Mouse (Mus musculus) spleen, postnatal 10 days (tissue): ENCODE measurements around the gene Igsf21.

Experiments
- DNase-seq, 2 experiments: peaks; one replicate each; pipeline ENCODE4 v3.0.0; 2021 to 2022; ENCODE audit warnings: low spot score in 2 of 2

The Igsf21 gene

DNA sequence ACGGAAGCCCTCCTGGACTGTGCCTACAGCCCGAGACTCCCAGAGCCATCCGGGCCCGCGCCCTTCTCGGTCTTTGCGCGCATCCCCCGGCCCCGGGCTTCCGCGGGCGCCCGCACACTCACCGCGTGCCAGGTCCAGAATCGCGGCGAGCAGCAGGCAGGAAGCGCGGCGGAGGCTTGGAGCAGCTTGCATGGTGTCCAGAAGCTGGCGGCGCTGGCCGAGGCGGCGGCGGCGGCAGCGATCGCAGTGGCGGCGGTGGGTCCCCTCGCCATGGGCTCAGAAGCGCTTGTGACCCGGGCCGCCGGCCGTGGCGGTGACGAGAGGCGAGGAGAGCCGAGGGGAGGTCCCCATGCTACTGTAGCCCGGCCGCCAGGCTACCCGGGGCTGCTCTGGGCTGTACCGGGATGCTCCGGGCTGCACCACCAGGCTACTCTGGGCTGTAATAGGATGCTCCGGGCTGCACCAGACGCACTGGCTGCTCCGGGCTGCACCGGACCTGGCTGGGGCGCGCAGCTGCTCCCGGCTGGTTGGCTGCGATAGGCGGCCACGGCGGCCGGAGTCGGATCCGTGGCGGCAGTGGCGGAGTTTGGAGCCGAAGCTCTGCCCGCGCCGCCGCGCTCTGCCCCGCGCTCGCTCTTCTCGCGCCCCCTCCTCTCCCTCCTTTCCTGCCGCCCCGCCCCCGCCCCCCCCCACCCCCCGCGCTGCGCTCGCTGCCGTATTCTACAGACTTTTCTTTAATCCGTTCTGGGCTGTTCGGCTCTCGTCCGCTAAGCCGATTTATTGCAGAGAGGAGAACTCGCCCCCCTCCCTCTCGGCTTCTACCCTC lies at the start of gene Igsf21:
Gene Igsf21 (minus strand): TSS at position 605 of the 826 bp plus-strand sequence.
- DNase-seq: no peak

DNA sequence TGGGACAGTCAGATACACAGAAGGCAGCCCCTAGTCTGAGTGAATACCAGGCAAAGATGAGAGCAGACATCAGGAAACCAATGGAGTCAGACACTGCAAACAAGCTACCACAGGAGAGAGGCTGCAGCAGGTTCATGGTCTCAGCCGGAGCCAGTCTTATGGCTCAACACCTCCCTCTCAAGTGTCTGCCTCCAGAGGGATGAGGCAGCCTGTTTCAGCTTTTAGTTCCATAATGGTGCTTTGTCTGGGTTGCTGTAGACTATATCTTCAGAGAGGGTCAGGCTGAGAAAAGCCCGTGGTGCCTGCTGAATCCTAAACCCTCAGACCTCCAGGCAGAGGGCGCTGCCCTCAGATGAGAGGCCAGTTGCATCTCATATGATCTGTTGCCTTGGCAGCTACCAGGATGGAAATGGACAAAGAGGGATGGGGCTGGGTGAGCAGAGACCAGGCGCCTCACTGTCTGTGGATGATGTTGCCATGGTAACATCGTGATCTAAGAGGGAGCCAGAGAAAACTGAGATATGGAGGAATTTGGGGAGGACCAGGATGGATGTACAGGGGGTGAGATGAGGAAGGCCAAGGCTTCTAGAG lies 39.2 kb upstream of the Igsf21 start:
- DNase-seq: no peak

DNA sequence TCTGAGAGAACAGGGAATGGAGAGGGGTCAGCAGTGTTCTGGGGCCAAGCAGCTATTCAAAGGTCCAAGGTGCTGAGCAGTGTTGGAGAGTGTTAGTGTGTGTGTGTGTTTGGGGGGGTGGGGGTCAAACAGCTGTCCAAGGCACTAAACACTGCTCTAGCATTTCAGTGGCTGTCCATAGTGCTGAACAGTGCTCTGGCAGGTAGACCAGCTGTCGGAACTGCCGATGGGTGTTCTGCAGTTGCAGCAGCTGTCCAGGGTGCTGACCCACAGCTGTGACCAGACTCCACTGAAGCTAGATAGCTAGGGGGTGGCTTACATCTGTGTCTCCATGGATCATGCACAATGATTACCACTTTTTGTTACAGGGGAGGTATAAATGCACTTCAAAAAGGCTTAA lies 36.8 kb upstream of the Igsf21 start:
- DNase-seq: peak in 1 of 2 experiments; percentile 29

DNA sequence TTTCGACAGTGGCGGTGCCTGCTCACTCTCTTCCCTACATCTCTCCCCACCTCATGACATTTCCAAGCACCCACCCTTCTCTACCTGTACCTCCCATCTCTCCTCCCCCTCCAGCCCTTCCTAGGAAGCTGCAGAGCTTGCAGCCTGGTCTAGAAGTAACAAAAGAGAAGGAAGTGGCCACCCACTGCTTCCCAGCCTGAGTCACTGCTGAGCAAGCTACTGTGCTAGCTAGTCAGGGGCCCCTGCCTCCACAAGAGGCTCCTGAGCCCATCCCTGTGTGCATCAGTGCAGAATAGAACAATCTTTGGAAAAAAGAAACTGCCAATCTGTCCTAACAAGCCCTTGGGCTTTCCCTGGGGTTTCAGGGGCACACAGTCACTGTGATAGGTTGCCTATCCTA lies 31.7 kb upstream of the Igsf21 start:
- DNase-seq: no peak

DNA sequence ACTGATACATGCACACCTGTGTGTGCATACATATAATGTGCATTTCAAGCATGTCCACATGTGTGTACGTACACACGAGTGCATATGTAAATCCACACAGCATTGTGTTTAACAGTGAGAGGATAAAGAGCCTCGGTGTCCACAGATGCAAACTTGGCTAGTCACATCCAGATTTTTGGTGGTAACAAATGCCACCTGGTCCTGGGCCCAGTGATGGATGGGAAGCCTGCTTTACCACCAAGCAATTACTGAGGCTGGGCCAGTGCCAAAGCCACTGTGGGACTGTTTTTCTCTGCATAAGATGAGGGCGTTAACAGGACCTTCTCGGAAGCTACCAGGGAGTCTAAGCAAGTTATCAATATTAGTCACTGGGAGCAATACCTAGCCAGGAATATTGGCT lies 25.3 kb upstream of the Igsf21 start:
- DNase-seq: no peak

DNA sequence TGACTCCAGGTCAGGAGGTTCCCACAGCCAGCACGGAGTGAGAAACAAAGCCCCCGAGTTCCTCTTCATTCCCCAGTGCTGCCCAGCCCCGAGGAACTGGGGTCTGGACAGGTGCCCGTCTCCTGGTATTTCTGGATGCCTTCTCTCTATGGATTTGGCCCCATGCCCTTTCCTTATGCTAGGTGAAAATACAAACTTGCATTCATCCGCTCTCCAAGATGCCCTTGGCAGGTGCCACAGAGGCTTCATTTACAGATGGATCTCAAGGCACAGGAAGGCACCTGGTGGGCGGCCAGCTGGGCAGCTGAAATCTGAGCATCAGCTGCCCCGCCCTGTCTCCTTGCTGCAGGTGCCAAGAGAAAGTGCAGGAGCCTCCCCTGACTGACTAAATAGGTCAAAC lies 23.9 kb upstream of the Igsf21 start:
- DNase-seq: no peak

DNA sequence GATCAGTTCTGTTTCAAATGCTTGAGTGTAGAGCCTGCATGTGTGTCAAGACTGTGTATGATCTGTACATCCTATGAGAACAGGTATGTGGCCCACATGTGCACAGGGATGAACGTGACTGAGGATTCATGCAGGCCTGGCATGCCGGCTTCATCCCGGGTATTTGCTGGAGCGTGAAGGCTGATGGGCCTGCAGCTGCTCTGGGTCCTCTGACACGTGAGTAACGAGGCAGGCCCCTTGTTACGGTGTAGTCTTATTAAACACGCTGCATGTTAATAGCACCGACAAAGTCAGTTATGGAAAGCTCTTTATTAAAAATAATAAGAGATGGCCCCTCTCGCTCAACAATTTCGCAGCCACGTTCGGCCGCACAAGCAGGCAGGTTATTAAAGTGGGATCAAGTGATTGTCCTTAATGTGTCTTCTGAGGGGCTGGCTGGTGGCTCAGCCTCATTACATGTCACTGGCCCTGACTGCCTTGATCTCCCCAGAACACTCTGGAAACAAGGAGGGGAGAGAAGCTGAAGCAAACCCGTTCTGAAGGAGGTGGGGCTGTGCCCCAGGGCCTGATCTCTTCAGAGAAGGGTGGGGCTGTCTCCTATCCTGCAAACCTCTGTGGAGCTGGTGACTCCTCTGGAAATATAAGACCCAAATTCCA lies 22.7 kb upstream of the Igsf21 start:
- no peak for DNase-seq

DNA sequence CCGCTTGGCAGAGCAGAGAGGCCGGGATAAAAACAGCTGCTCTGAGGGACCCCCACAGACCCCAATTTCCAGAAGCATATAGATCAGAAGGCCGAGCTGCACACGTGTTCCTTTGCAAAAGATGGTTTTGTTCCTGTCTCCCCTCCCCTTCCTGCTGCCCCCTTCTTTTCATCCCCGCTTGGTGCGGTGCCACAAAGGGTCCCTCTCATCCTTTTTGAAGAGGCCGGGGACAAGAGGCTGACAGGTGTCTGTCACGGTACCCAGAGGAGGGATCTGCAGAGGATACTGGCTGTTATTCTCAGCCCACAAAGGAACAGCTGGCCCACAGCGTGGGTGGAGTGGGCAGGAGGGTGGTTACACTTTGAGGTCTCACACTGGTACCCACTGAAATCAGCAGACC lies 21.3 kb upstream of the Igsf21 start:
- no peak for DNase-seq

DNA sequence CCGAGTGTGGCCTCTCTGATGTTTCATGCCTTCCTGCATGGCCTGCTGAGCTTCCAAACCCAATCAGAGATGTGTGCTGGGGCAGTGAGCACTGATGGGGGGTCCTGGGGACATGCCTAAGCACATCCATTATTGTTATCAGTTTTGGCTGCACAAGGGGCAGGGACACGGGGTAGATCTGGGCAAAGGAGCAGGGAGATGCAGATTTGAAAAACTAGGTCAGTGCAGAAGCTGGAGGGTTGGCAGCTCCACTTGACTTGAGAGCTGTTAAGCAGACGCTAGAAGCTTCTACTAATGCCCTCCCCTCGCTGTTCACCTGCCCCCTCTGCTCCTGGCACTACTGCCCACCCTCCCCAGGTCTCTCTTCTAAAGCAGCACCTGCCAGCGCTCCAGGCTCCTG lies 20.5 kb upstream of the Igsf21 start:
- DNase-seq: no peak

DNA sequence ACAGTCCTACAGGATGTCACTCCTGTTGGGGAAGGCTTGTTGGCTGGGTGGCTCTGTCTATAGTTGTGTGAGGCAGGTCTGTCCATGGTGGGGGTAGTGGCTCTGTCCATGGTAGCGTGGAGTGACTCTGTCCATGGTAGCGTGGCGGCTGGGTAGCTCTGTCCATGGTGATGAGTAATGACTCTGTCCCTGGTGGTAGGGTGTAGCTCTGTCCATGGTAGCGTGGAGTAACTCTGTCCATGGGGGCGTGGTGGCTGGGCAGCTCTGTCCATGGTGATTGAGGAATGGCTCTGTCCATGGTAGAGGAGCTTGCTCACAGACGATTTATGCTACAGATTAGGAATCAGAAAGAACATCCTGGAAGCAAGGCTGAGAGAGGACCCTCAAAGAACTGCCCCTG lies 12.4 kb upstream of the Igsf21 start:
- no peak for DNase-seq

DNA sequence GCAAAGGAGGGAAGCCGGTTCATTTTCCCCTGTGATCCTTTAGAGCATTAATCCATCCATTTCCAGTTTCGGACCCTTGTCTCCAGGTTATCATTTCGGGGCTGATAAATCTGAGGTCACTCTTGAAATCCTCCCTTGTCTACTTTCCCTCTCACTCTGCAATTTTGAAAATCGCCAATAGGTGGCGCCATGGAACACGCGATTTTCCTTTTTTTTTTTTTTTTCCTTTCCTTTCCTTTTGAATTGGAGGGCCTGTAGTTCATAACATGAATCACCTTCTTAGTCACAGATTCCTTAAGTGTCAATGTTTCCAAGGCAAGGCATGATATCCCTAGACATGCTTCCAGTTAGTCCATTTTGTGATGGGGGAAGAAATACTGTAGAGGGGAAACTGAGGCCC lies 5.8 kb upstream of the Igsf21 start:
- DNase-seq: no peak

DNA sequence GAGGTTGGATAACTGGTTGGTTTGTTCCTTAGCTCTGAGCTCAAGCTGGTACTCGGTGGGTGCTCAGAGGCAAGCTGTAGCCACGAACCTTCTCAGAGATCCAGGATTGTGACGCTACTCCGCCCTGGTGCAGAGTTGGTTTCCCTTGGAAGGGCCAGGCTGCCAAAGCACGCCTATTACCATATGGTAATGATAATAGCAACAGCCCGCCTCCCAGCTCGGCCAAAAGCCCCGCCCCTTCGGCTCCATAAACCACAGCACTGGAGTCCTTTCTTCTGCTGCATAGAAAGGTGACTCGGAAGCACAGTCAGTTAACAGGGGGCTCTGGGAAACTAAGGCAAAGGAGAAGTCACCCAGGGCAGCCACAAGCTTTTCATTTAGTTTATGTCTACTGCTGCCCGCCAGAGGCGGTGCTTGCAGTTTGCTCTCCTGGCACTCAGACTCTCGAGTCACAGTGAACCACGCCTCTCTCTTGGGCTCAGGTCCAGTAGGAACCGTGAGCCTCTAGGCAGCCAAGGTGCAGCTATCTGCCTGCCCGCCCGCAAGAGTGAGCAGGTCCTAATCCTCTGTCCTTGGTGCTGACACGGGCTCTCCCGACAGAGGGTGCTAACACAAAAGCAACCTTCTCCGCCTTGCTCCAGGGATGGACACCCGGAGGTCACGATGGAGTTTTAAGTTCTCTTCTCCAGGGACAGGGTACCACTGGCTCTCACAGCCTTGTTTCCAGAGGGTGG lies 2.6 kb upstream of the Igsf21 start:
- no peak for DNase-seq

DNA sequence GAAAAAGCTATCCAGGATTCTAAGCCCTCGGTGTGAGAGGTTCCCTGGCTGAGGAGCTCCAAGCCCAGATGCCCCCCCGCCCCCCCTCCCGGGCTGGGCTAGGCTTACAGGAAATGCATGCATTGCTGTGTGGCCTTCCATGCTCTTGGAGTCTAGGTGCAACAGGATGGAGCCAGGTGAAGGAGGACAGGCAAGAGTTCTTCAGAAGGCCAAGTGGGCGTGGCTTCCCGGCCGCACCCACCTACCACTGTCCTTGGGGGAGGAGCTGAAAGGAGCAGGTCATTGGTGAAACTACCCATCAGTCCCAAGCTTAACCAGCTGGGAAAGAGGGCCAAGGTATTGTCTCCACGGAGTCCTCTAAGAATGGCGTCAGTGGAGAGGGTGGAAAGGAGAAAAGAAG lies 1.8 kb upstream of the Igsf21 start:
- DNase-seq: no peak

DNA sequence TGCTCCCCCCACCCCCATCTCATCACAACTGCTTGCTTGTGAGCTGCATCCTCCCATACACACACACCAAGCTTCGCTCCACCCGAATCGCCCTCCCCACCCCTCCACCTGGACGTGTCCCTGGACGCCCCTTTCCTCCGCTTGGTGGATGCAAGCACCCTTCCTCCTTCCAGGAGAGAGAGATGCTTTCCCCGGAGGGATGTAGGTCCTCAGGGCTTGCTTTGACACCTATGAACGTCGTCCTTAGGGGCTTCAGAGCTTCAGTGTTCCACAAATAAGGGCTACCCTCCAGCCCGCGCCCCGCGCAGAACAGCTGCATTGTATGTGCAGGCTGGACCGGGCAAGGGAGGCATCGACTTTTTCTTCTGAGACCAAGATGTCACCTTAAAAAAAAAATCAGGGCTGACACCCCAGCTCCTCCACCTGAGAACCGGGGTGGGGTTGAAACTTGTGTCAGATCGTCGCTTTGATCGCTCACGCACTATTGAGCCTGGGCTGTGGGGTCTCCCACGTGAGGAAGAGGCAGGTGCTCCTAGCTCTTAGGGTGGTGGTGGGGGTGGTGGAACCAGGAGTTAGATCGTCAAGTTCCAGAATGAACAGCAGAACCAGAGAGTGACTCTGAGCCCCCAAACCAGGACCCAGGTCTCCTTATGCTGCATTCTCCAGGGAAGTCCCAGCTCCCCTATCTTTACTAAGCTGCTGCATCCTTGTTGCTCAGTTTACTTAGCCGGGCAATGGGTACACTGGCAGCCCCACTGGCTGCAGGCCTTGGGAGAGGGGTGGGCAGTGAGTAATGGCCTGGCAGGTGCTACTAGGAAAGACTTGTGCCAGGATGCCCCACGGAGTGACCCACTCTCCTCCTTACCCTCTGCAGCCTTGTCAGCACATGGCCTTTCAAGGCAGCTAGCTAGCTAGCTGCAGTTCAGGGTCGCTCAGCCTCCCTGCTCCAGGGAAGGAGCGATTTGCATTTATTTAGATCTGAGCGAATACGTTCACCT lies 721 bp upstream of the Igsf21 start:
- DNase-seq: no peak

DNA sequence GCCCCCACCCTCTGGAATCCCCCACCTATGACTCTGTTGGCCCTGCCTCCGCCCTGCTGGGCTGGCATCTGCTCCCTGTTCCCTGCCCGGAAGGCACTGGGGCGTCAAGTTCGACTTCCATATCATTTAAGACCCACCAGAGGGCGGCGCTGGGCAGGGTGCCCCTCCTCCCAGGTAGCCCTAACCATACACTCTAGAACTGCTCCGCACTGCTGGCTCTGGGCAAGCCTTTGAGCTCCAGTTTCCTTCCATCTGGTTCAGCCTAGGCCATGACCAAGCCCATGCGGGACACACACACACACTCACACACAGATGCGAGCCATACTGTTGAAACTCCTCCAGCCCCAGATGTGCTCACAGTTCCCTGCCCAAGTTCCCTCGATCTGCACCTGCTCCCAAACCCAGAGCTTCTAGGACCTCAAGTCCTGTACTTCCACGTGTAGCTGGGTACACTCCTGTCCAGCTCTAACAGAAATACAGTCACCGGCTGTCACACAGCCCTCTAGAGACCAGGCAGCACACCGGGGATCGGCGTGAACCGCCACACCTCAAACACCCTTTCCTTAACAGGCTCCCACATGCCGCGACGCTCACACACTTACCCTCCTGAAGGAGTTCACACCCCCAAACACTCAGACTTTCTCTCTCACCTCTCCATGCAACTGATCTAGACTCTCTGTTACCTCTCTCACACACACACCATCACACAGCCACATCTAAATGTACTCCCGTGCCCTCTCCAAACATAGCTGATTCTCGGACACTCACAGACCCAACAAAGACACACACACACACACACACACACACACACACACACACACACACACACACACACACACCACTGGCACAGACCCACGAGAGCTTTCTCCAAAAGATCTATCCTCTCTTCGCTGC lies 1.1 kb downstream of the Igsf21 start:
- no peak for DNase-seq

DNA sequence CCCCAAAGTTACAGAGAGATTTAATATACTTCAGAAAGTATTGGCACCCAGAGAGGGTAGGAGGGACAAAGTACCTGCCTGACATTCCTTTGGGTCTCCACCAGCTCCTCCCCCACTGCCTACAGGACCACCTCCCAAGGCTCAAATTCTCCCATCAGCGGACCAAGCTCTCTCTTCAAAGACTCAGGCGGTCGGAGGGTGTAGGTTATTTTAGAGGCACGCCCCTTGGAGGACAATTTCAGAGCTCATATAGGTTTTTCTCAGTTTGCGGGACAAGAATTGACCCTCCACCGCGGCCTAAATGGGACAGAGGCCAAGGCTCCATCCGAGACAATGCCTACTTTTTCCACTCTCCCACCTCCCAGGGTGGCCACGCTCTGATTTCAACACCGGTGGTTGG lies 1.7 kb downstream of the Igsf21 start:
- no peak for DNase-seq

DNA sequence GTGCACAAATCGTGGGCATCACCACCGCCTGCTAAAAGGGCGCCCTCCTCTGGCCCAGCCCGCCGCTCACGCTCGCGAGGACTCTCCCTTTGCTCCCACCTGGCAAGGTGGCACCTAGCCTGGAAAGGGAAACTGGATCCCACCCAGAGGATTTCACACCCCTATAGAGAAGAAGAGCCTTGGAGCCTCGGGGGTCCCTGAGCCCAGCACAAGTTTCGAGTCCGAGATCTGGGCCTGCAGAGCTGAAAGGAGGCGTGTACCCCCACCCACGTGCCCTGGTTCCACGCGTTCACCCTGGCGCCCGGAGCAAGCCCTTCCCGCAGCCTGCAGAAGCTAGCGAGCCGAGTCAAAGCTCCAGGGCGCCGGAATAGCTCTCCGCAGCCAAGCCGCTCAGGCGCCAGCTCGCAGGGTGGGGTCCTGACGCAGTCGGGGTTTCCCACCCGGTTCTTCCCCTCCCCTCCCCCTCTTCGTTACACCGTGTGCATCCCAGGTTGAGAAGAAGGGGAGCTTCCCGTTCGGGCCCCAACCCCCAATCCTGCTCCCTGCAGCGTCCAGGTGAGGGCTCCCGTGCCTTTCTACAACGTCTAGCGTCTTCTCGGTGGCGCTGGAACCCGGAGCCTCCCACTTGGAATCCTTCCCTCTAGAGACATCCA lies 2.3 kb downstream of the Igsf21 start:
- DNase-seq: no peak

DNA sequence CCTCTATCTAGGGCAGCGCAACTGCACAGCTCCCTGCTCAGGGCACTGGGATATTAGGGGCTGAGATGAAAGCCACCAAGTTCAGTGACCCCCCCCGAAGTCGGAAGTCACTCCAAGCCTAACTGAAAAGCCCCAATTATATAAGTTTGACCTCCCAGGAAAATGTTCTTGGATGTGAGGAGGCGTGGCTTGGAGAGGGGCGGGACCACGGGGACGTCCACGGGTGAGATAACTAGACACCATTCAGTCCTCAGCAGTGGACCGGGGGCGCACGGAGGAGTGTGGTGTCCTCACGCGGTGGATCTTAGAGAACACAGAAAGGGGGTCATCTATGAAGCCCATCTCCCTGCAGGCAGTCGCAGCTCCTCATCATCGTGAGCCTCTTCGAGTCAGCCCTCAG lies 3.4 kb downstream of the Igsf21 start:
- no peak for DNase-seq

DNA sequence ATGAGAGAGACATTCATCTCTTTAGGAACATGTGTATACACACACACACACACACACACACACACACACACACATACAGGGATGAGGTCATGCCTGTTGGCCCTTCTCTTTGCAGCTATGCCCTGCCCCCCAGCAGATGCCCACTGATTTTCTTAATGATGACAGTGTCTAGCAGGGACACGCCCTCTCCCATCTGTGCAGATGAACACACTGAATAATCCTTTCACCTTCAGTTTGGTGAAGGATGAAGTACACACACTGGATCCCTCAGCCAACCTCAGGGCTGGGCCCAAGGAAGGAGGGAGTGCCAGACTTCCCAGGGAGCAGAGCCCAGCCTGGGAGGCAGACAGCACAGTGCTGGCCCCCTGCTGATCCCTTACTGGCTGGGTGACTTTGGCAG lies 4.3 kb downstream of the Igsf21 start:
- DNase-seq: no peak

DNA sequence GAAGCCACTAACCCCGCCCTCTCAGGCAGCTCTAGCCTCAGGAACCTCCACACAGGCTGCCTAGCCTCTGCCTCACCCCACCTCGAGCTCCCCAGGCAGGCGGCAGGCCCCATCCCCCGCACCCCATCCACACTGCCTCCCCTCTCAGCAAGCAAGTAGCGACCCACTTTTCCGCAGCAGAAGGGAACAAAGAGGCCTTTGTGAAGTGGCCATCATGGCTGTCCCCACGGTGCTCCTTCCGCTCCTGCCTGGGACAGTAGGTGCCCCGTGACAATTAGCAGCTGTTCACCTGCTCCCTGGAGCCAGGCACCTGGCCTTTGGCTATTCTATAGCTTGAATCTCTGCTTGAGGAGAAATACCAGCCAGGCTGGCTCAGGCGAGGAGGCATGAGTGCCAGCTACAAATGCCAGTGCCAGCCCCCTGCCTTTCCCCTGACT lies 9.3 kb downstream of the Igsf21 start:
- no peak for DNase-seq
